7 mouse cellular contexts compared by ENCODE assay signal in the genomic region with DNA sequence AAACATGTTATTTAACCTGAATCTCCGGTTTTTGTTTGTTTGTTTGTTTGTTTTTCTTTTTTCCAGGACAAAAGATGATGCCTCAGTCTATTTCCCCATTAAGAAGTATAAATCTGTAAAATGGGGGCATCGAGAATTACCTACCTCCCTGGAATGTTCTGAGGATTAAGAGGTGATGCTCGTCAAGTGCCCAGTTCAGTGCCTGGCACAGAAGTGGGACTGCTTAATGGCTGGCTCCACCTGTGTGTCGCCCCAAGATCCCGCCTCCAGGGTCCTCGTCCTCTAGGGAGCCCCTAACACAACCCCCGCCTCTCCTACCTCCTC. TPM values are rescaled to one million over a fixed set of nuclear protein-coding genes. Genes with fewer than 3 reads are reported as not detected.
A peak's percentile ranks its signal among the peaks of the same experiment; 100 is the strongest.
DNase-seq lines count a peak whose midpoint lies in the region; ATAC-seq lines count a peak whose summit lies in the region.

No protein-coding gene starts in this region.

- WGBS in forebrain, embryonic 13.5 days, result 9% methylated on average over 7 of the region's 7 CpGs
- 9% methylated on average over 7 of the region's 7 CpGs for WGBS in limb, embryonic 13.5 days
- WGBS in stomach, embryonic 14.5 days, result 6% methylated on average over 7 of the region's 7 CpGs

- H3K9ac ChIP-seq in forebrain, embryonic 13.5 days, result peak overlapping the region; percentile 98
- peak overlapping the region; percentile 97 for H3K9ac ChIP-seq in limb, embryonic 13.5 days
- H3K9ac ChIP-seq in stomach, embryonic 14.5 days (replicated peaks; ENCODE audit: low read depth, low read length), result peak overlapping the region; percentile 94

- H3K36me3 ChIP-seq in megakaryocyte, embryonic 14.5 days (replicated peaks; ENCODE audit: low read length), result peaks cover 70% of the 10 kb centered on the region
- peaks cover 57% of the 10 kb centered on the region for H3K36me3 ChIP-seq in forebrain, embryonic 13.5 days (ENCODE audit: poor library complexity, severe bottlenecking)
- H3K36me3 ChIP-seq in limb, embryonic 13.5 days, result peaks cover 58% of the 10 kb centered on the region
- H3K36me3 ChIP-seq in stomach, embryonic 14.5 days (ENCODE audit: control insufficient read depth, insufficient read depth, low read length), result peaks cover 40% of the 10 kb centered on the region

- H3K4me1 ChIP-seq in megakaryocyte, embryonic 14.5 days, result peaks cover 78% of the 10 kb centered on the region
- H3K4me1 ChIP-seq in forebrain, embryonic 13.5 days, result peaks cover 24% of the 10 kb centered on the region
- peaks cover 18% of the 10 kb centered on the region for H3K4me1 ChIP-seq in limb, embryonic 13.5 days
- peaks cover 7% of the 10 kb centered on the region; the same call in 1 of the 2 replicates for H3K4me1 ChIP-seq in stomach, embryonic 14.5 days (ENCODE audit: control insufficient read depth, insufficient read depth, low read length)

- H3K9me3 ChIP-seq in megakaryocyte, embryonic 14.5 days, result no peaks in the 10 kb centered on the region
- H3K9me3 ChIP-seq in forebrain, embryonic 13.5 days (replicated peaks), result no peaks in the 10 kb centered on the region
- no peaks in the 10 kb centered on the region for H3K9me3 ChIP-seq in limb, embryonic 13.5 days
- no peaks in the 10 kb centered on the region for H3K9me3 ChIP-seq in stomach, embryonic 14.5 days (ENCODE audit: control insufficient read depth, low read depth, low read length)

- H3K27me3 ChIP-seq in megakaryocyte, embryonic 14.5 days (replicated peaks), result no peaks in the 10 kb centered on the region
- H3K27me3 ChIP-seq in forebrain, embryonic 13.5 days, result no peaks in the 10 kb centered on the region
- no peaks in the 10 kb centered on the region for H3K27me3 ChIP-seq in limb, embryonic 13.5 days
- H3K27me3 ChIP-seq in stomach, embryonic 14.5 days (ENCODE audit: control insufficient read depth, insufficient read depth, low read length), result no peaks in the 10 kb centered on the region

- peak overlapping the region; percentile 99 for H3K4me2 ChIP-seq in forebrain, embryonic 13.5 days
- peak overlapping the region; percentile 96 for H3K4me2 ChIP-seq in limb, embryonic 13.5 days (replicated peaks)
- peak overlapping the region; percentile 52 for H3K4me2 ChIP-seq in stomach, embryonic 14.5 days (replicated peaks; ENCODE audit: low read depth, low read length)

- H3K4me3 ChIP-seq in megakaryocyte, embryonic 14.5 days (replicated peaks), result peak overlapping the region; percentile 96
- peak overlapping the region; percentile 99 for H3K4me3 ChIP-seq in forebrain, embryonic 13.5 days
- peak overlapping the region; percentile 99 for H3K4me3 ChIP-seq in limb, embryonic 13.5 days
- H3K4me3 ChIP-seq in stomach, embryonic 14.5 days (ENCODE audit: low read depth, low read length), result peak overlapping the region; percentile 90

- peak overlapping the region; percentile 93 for H3K27ac ChIP-seq in forebrain, embryonic 13.5 days
- H3K27ac ChIP-seq in limb, embryonic 13.5 days, result peak overlapping the region; percentile 90
- peak overlapping the region; percentile 95 for H3K27ac ChIP-seq in stomach, embryonic 14.5 days (ENCODE audit: low read length)

- ATAC-seq in megakaryocyte, adult 5-6 weeks (ENCODE audit: poor library complexity, severe bottlenecking), result no peak
- no peak for ATAC-seq in forebrain, embryonic 13.5 days
- no peak for ATAC-seq in limb, embryonic 13.5 days (ENCODE audit: low FRiP score, low read depth)
- ATAC-seq in stomach, embryonic 14.5 days (ENCODE audit: insufficient number of reproducible peaks, insufficient read depth, low FRiP score, low read depth), result no peak
- no peak for ATAC-seq in erythroid progenitor cell, adult 5-6 weeks (replicated peaks; ENCODE audit: low FRiP score, poor library complexity, severe bottlenecking)

- DNase-seq in cerebellum, adult 11-12 months, result no peak

RNA-seq across cellular contexts. Expression of gene Tada3, which starts 0.5 kb away (rescaled TPM):
- polyA plus RNA-seq in megakaryocyte, embryonic 14.5 days (2012; ENCODE audit: insufficient read depth, low replicate concordance), result 34.8 and 158 TPM in 2 replicates
- 20.1 and 23.6 TPM in 2 replicates for total RNA-seq in megakaryocyte, adult 5-6 weeks (2015)
- 14.1 and 15.9 TPM in 2 replicates for total RNA-seq in megakaryocyte, adult 5-6 weeks (2017)
- 65.4 and 70.6 TPM in 2 replicates for polyA plus RNA-seq in forebrain, embryonic 13.5 days (2015; fragmentation: Nextera tagmentation; extraction: Ambion mirVana)
- 44.8 and 46.8 TPM in 2 replicates for polyA plus RNA-seq in limb, embryonic 13.5 days (2015; fragmentation: Nextera tagmentation; extraction: Ambion mirVana)
- polyA plus RNA-seq in stomach, embryonic 14.5 days (2014; fragmentation: Nextera tagmentation; extraction: Ambion mirVana), result 52.6 and 54.8 TPM in 2 replicates
- 1.7 and 6.8 TPM in 2 replicates for total RNA-seq in erythroid progenitor cell, adult 5-6 weeks (2015; ENCODE audit: low replicate concordance)
- total RNA-seq in erythroid progenitor cell, adult 5-6 weeks (2017; ENCODE audit: low replicate concordance), result 9.9 and 10.9 TPM in 2 replicates

RNA-seq across cellular contexts. Expression of gene Arpc4, which starts 0.8 kb away (rescaled TPM):
- polyA plus RNA-seq in megakaryocyte, embryonic 14.5 days (2012; ENCODE audit: insufficient read depth, low replicate concordance), result 689 and 1,078 TPM in 2 replicates
- 255 and 284 TPM in 2 replicates for total RNA-seq in megakaryocyte, adult 5-6 weeks (2015)
- 427 and 451 TPM in 2 replicates for total RNA-seq in megakaryocyte, adult 5-6 weeks (2017)
- 368 and 377 TPM in 2 replicates for polyA plus RNA-seq in forebrain, embryonic 13.5 days (2015; fragmentation: Nextera tagmentation; extraction: Ambion mirVana)
- 384 and 391 TPM in 2 replicates for polyA plus RNA-seq in limb, embryonic 13.5 days (2015; fragmentation: Nextera tagmentation; extraction: Ambion mirVana)
- polyA plus RNA-seq in stomach, embryonic 14.5 days (2014; fragmentation: Nextera tagmentation; extraction: Ambion mirVana), result 222 and 230 TPM in 2 replicates
- total RNA-seq in erythroid progenitor cell, adult 5-6 weeks (2015; ENCODE audit: low replicate concordance), result 45.3 and 71.7 TPM in 2 replicates
- total RNA-seq in erythroid progenitor cell, adult 5-6 weeks (2017; ENCODE audit: low replicate concordance), result 33.7 and 71.5 TPM in 2 replicates

RNA-seq across cellular contexts. Expression of gene Ttll3, which starts 11.9 kb away (rescaled TPM):
- polyA plus RNA-seq in megakaryocyte, embryonic 14.5 days (2012; ENCODE audit: insufficient read depth, low replicate concordance), result 28.0 and 63.9 TPM in 2 replicates
- total RNA-seq in megakaryocyte, adult 5-6 weeks (2015), result 6.2 and 7.2 TPM in 2 replicates
- 7.7 and 9.9 TPM in 2 replicates for total RNA-seq in megakaryocyte, adult 5-6 weeks (2017)
- polyA plus RNA-seq in forebrain, embryonic 13.5 days (2015; fragmentation: Nextera tagmentation; extraction: Ambion mirVana), result 6.7 and 7.6 TPM in 2 replicates
- polyA plus RNA-seq in limb, embryonic 13.5 days (2015; fragmentation: Nextera tagmentation; extraction: Ambion mirVana), result 5.1 and 7.3 TPM in 2 replicates
- polyA plus RNA-seq in stomach, embryonic 14.5 days (2014; fragmentation: Nextera tagmentation; extraction: Ambion mirVana), result 2.6 and 2.7 TPM in 2 replicates
- total RNA-seq in erythroid progenitor cell, adult 5-6 weeks (2015; ENCODE audit: low replicate concordance), result 0.72 TPM in 1 of 2 replicates, not detected in the other
- total RNA-seq in erythroid progenitor cell, adult 5-6 weeks (2017; ENCODE audit: low replicate concordance), result 1.7 and 4.0 TPM in 2 replicates

RNA-seq across cellular contexts. Expression of gene Camk1, which starts 33.4 kb away (rescaled TPM):
- 20.3 and 31.4 TPM in 2 replicates for polyA plus RNA-seq in megakaryocyte, embryonic 14.5 days (2012; ENCODE audit: insufficient read depth, low replicate concordance)
- 31.8 and 39.6 TPM in 2 replicates for total RNA-seq in megakaryocyte, adult 5-6 weeks (2015)
- total RNA-seq in megakaryocyte, adult 5-6 weeks (2017), result 57.6 and 68.3 TPM in 2 replicates
- 56.1 and 62.7 TPM in 2 replicates for polyA plus RNA-seq in forebrain, embryonic 13.5 days (2015; fragmentation: Nextera tagmentation; extraction: Ambion mirVana)
- polyA plus RNA-seq in limb, embryonic 13.5 days (2015; fragmentation: Nextera tagmentation; extraction: Ambion mirVana), result 97.9 and 100 TPM in 2 replicates
- polyA plus RNA-seq in stomach, embryonic 14.5 days (2014; fragmentation: Nextera tagmentation; extraction: Ambion mirVana), result 102 and 107 TPM in 2 replicates
- 8.8 and 13.3 TPM in 2 replicates for total RNA-seq in erythroid progenitor cell, adult 5-6 weeks (2015; ENCODE audit: low replicate concordance)
- total RNA-seq in erythroid progenitor cell, adult 5-6 weeks (2017; ENCODE audit: low replicate concordance), result 3.1 and 8.5 TPM in 2 replicates

RNA-seq across cellular contexts. Expression of gene Rpusd3, which starts 42.0 kb away (rescaled TPM):
- 76.2 and 91.3 TPM in 2 replicates for polyA plus RNA-seq in megakaryocyte, embryonic 14.5 days (2012; ENCODE audit: insufficient read depth, low replicate concordance)
- 2.5 and 6.2 TPM in 2 replicates for total RNA-seq in megakaryocyte, adult 5-6 weeks (2015)
- total RNA-seq in megakaryocyte, adult 5-6 weeks (2017), result 2.5 and 3.0 TPM in 2 replicates
- polyA plus RNA-seq in forebrain, embryonic 13.5 days (2015; fragmentation: Nextera tagmentation; extraction: Ambion mirVana), result 20.8 and 24.4 TPM in 2 replicates
- polyA plus RNA-seq in limb, embryonic 13.5 days (2015; fragmentation: Nextera tagmentation; extraction: Ambion mirVana), result 27.1 and 27.3 TPM in 2 replicates
- 20.2 and 20.3 TPM in 2 replicates for polyA plus RNA-seq in stomach, embryonic 14.5 days (2014; fragmentation: Nextera tagmentation; extraction: Ambion mirVana)
- not detected in 2 replicates for total RNA-seq in erythroid progenitor cell, adult 5-6 weeks (2015; ENCODE audit: low replicate concordance)
- total RNA-seq in erythroid progenitor cell, adult 5-6 weeks (2017; ENCODE audit: low replicate concordance), result 1.4 and 2.1 TPM in 2 replicates
